Mouse (Mus musculus) ovary, postnatal 10 days (tissue): ENCODE measurements around the gene Mrpl55.

Experiments used
- DNase-seq: peaks from one replicate; pipeline ENCODE4 v3.0.0; 2022; ENCODE audit warnings: low spot score

The Mrpl55 gene

GRCm38 (mm10) chr11:59228122-59228953 is 26.1 kb downstream of the Mrpl55 start, which contains the start of gene Arf1:
Gene Arf1 (minus strand): TSS chr11:59228270.
- peak; percentile 93 for DNase-seq

- DNase-seq: no peak
These were observed 28.0 kb downstream of the Mrpl55 start for GRCm38 (mm10) chr11:59230144-59230760.

- no peak for DNase-seq
These were observed 30.5 kb downstream of the Mrpl55 start for GRCm38 (mm10) chr11:59232797-59233196.

GRCm38 (mm10) chr11:59238525-59239427 is 36.5 kb downstream of the Mrpl55 start:
- DNase-seq: no peak

- DNase-seq: no peak
These were observed 37.1 kb downstream of the Mrpl55 start for GRCm38 (mm10) chr11:59239428-59239785.

GRCm38 (mm10) chr11:59239796-59240195 is 37.5 kb downstream of the Mrpl55 start:
- no peak for DNase-seq

- DNase-seq: no peak
These were observed 39.6 kb downstream of the Mrpl55 start for GRCm38 (mm10) chr11:59241841-59242240.

- no peak for DNase-seq
These were observed 41.6 kb downstream of the Mrpl55 start for GRCm38 (mm10) chr11:59243856-59244255.

- no peak for DNase-seq
These were observed 45.8 kb downstream of the Mrpl55 start for GRCm38 (mm10) chr11:59248101-59248500.
